Mouse (Mus musculus) G1E (cell line): ENCODE results near the gene Pfas. TPM values are rescaled to one million over a fixed set of nuclear protein-coding genes. Genes with fewer than 3 reads are reported as not detected.
A peak's percentile ranks its signal among the peaks of the same experiment; 100 is the strongest.

Experiments used
- ATAC-seq: 2 replicates; pipeline ENCODE4 v1.8.0; 2016; ENCODE audit warnings: mild to moderate bottlenecking; ENCODE audit not compliant: insufficient number of reproducible peaks, poor library complexity, low FRiP score, severe bottlenecking; ENCODE audit errors: extremely low read depth
- DNase-seq: peaks from one replicate; pipeline ENCODE4 v3.0.0; 2012; ENCODE audit warnings: low spot score
- H3K27me3 ChIP-seq: 2 replicates; pipeline ENCODE4 v1.6.1; 2012; ENCODE audit warnings: mild to moderate bottlenecking, low read length, inconsistent platforms; ENCODE audit not compliant: insufficient read depth
- H3K36me3 ChIP-seq: replicated peaks from 2 replicates; pipeline ENCODE3; 2012; ENCODE audit warnings: mild to moderate bottlenecking, inconsistent platforms
- H3K4me1 ChIP-seq: 2 replicates; pipeline ENCODE4 v1.6.1; 2012; ENCODE audit warnings: low read depth, low read length, inconsistent platforms, mixed read lengths; ENCODE audit not compliant: insufficient read depth
- H3K4me3 ChIP-seq: 2 replicates; pipeline ENCODE4 v1.5.1; 2012; ENCODE audit warnings: low read depth, mild to moderate bottlenecking, inconsistent platforms, low read length, moderate library complexity, mixed read lengths
- H3K9me3 ChIP-seq: replicated peaks from 2 replicates; pipeline ENCODE4 v1.6.1; 2012; ENCODE audit warnings: inconsistent platforms
- CTCF ChIP-seq: IDR thresholded peaks from 2 replicates; pipeline ENCODE4 v1.5.1; 2012; ENCODE audit warnings: low read depth, low read length, inconsistent platforms, mixed read lengths
- GATA1 ChIP-seq: IDR thresholded peaks from 2 replicates; pipeline ENCODE4 v1.6.1; 2012; ENCODE audit warnings: borderline replicate concordance, low read length, inconsistent platforms, mixed read lengths
- GATA2 ChIP-seq: IDR thresholded peaks from 2 replicates; pipeline ENCODE4 v1.6.1; 2012; ENCODE audit warnings: low read depth, low read length, inconsistent platforms, borderline replicate concordance
- POLR2AphosphoS5 ChIP-seq: IDR thresholded peaks from 2 replicates; pipeline ENCODE4 v1.6.1; 2012; ENCODE audit warnings: low read depth, low read length, inconsistent platforms; ENCODE audit not compliant: insufficient replicate concordance
- TAL1 ChIP-seq: conservative IDR thresholded peaks from 2 replicates; pipeline ENCODE4 v1.6.1; 2012; ENCODE audit warnings: low read depth, low read length, inconsistent platforms, mixed read lengths
- polyA plus RNA-seq: library from polyadenylated mRNA; stranded (reverse); fragments of >175 nt; gene quantifications from 2 replicates; pipeline ENCODE4 v1.2.3, GENCODE M21; 2012
- total RNA-seq, 2 experiments: library from RNA; stranded (forward) in 1 of 2; stranded (reverse) in 1 of 2; fragments of 200-1000 nt in 1 of 2; fragments of >200 nt in 1 of 2; fragmentation: Nextera tagmentation in 1 of 2; gene quantifications; 2 replicates each; pipeline ENCODE4 v1.2.3; 2014 to 2017

Pfas gene
- total RNA-seq (2014; fragmentation: Nextera tagmentation) (83.4 and 107 TPM in 2 replicates), total RNA-seq (2017) (34.4 and 36.2 TPM in 2 replicates), polyA plus RNA-seq (41.3 and 62.8 TPM in 2 replicates)

GRCm38 (mm10) chr11:69008182-69009121 is at the start of gene Pfas:
Gene Pfas, minus strand, starts transcription at chr11:69008460.
- DNase-seq, result peak; percentile 83
- peaks cover 54% of the 10 kb centered on the region for H3K4me1 ChIP-seq
- TF ChIP-seq TAL1, result no peak
- no peak for TF ChIP-seq POLR2AphosphoS5
- TF ChIP-seq GATA1, result no peak
- TF ChIP-seq CTCF, result no peak
- TF ChIP-seq GATA2, result no peak
- peak within 1 kb of the TSS; percentile 89 for H3K4me3 ChIP-seq
- no peaks in the 10 kb centered on the region for H3K9me3 ChIP-seq
- peak; percentile 41; the same call in 1 of the 2 replicates for ATAC-seq
- peaks cover 37% of the 10 kb centered on the region for H3K36me3 ChIP-seq
- H3K27me3 ChIP-seq, result no peaks in the 10 kb centered on the region

DNA sequence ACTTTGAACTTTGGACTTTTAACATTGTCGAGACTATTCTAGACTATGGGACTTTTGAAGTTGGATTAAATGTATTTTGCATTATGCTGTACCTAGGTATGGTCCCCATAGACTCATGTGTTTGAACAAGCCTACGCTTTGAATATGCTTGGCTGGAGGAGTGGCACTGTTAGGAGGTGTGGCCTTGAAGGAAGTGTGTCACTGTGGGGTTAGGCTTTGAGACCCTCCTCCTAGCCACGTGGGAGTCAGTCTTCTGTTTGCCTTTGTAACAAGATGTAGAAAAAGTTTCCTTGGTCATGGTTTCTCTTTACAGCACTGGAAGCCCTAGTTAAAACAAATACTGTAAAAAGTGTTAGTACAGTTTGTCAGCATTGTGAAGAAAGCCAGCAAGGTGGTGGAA is 45.6 kb upstream of the Pfas start:
- TF ChIP-seq GATA2, result no peak
- TF ChIP-seq GATA1, result no peak
- TF ChIP-seq POLR2AphosphoS5, result no peak
- no peak for TF ChIP-seq TAL1
- TF ChIP-seq CTCF, result no peak
- no peaks in the 10 kb centered on the region; the same call in 1 of the 2 replicates for H3K27me3 ChIP-seq
- H3K4me3 ChIP-seq, result no peak overlapping the region
- peaks cover 57% of the 10 kb centered on the region for H3K36me3 ChIP-seq
- no peaks in the 10 kb centered on the region for H3K9me3 ChIP-seq
- ATAC-seq (no peak), DNase-seq (no peak)
- H3K4me1 ChIP-seq, result peaks cover 37% of the 10 kb centered on the region

GRCm38 (mm10) chr11:69052824-69053421 is 44.7 kb upstream of the Pfas start:
- Histone ChIP-seq H3K4me3 (no peak overlapping the region), H3K36me3 (peaks cover 66% of the 10 kb centered on the region), H3K9me3 (no peaks in the 10 kb centered on the region), H3K27me3 (no peaks in the 10 kb centered on the region; the same call in 1 of the 2 replicates), H3K4me1 (peaks cover 38% of the 10 kb centered on the region)
- ATAC-seq (no peak), DNase-seq (no peak)
- TF ChIP-seq CTCF (no peak), POLR2AphosphoS5 (no peak), GATA2 (no peak), GATA1 (no peak), TAL1 (no peak)

DNA sequence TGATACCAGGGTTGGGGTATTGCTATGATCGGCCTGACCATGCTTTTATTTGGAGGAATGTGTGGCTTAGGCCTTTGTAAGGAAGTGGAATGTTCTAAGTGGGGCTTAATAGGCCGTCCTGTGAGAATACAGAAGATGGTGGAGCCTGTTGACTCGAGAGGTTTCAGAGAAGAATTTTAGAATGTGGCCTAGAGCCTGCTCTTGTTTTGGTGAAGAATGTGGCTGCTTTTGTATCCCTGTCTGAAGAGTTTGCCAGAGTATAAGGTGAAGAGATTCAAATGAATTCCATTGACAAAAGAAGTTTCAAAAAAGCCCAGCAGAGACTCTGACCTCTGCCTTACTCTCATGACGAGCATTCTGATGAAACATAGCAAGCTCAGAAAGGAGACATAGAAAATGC is 43.5 kb upstream of the Pfas start:
- Histone ChIP-seq H3K36me3 (peaks cover 78% of the 10 kb centered on the region), H3K4me3 (no peak overlapping the region), H3K27me3 (no peaks in the 10 kb centered on the region; the same call in 1 of the 2 replicates), H3K4me1 (peaks cover 47% of the 10 kb centered on the region), H3K9me3 (no peaks in the 10 kb centered on the region)
- DNase-seq (no peak), ATAC-seq (no peak)
- TF ChIP-seq GATA1 (no peak), POLR2AphosphoS5 (no peak), GATA2 (no peak), CTCF (no peak), TAL1 (no peak)

GRCm38 (mm10) chr11:69050748-69051147 is 42.5 kb upstream of the Pfas start:
- H3K36me3 ChIP-seq, result peaks cover 82% of the 10 kb centered on the region
- ATAC-seq (no peak), DNase-seq (no peak)
- TF ChIP-seq GATA2 (no peak), GATA1 (no peak), TAL1 (no peak), POLR2AphosphoS5 (no peak), CTCF (no peak)
- H3K9me3 ChIP-seq, result no peaks in the 10 kb centered on the region
- no peak overlapping the region for H3K4me3 ChIP-seq
- peaks cover 51% of the 10 kb centered on the region for H3K4me1 ChIP-seq
- H3K27me3 ChIP-seq, result no peaks in the 10 kb centered on the region; the same call in 1 of the 2 replicates

GRCm38 (mm10) chr11:69048151-69048550 is 39.9 kb upstream of the Pfas start:
- Histone ChIP-seq H3K4me1 (peaks cover 63% of the 10 kb centered on the region), H3K9me3 (no peaks in the 10 kb centered on the region), H3K27me3 (no peaks in the 10 kb centered on the region; the same call in 1 of the 2 replicates), H3K36me3 (peaks cover 66% of the 10 kb centered on the region), H3K4me3 (peak overlapping the region; percentile 99; the same call in 1 of the 2 replicates)
- DNase-seq, result no peak
- ATAC-seq, result no peak
- no peak for TF ChIP-seq TAL1
